Mouse (Mus musculus) cerebellum, postnatal 4 days (tissue): ENCODE measurements at regions not wholly inside any gene's neighbourhood (a gene's known extent, or its start where the extent isn't known, plus 50 kb on each side); places are given as distances from the start of the nearest gene placed in this dataset.
A peak's percentile ranks its signal among the peaks of the same experiment; 100 is the strongest.

ENCODE experiments used
- DNase-seq, 2 experiments: peaks; one replicate each; pipeline ENCODE4 v3.0.0; 2022; ENCODE audit warnings: low spot score in 2 of 2, mixed read lengths in 1 of 2

GRCm38 (mm10) chr10:24357636-24358035 is 134.3 kb downstream of the Moxd1 start:
- no peak for DNase-seq

- no peak for DNase-seq
Measured at GRCm38 (mm10) chr10:24361424-24361823, 138.1 kb downstream of the Moxd1 start.

GRCm38 (mm10) chr10:24365369-24365768 is 142.1 kb downstream of the Moxd1 start:
- DNase-seq: no peak

GRCm38 (mm10) chr10:24367010-24367409 is 143.7 kb downstream of the Moxd1 start:
- DNase-seq: no peak

- DNase-seq: no peak
Measured at GRCm38 (mm10) chr10:24373957-24374356, 150.6 kb downstream of the Moxd1 start.

GRCm38 (mm10) chr10:24379291-24379690 is 156.0 kb downstream of the Moxd1 start:
- DNase-seq: no peak

GRCm38 (mm10) chr10:24380478-24381273 is 157.4 kb downstream of the Moxd1 start:
- DNase-seq: no peak

GRCm38 (mm10) chr10:24381917-24382316 is 158.6 kb downstream of the Moxd1 start:
- peak in 1 of 2 experiments; percentile 32 for DNase-seq

GRCm38 (mm10) chr10:24384061-24384460 is 160.7 kb downstream of the Moxd1 start:
- DNase-seq: no peak

- no peak for DNase-seq
Measured at GRCm38 (mm10) chr10:24388229-24388628, 164.9 kb downstream of the Moxd1 start.

GRCm38 (mm10) chr10:24391039-24391438 is 167.7 kb downstream of the Moxd1 start:
- DNase-seq: no peak

- DNase-seq: no peak
Measured at GRCm38 (mm10) chr10:24392066-24392465, 168.7 kb downstream of the Moxd1 start.

- DNase-seq: no peak
Measured at GRCm38 (mm10) chr10:24395999-24396784, 172.9 kb downstream of the Moxd1 start.

GRCm38 (mm10) chr10:24397125-24397524 is 173.8 kb downstream of the Moxd1 start:
- no peak for DNase-seq

GRCm38 (mm10) chr10:24404851-24405250 is 181.5 kb downstream of the Moxd1 start:
- no peak for DNase-seq

- no peak for DNase-seq
Measured at GRCm38 (mm10) chr10:24406953-24407352, 183.6 kb downstream of the Moxd1 start.

- DNase-seq: no peak
Measured at GRCm38 (mm10) chr10:24407411-24408227, 184.3 kb downstream of the Moxd1 start.

- DNase-seq: no peak
Measured at GRCm38 (mm10) chr10:24409976-24410375, 185.3 kb upstream of the Ccn2 start.

- DNase-seq: no peak
Measured at GRCm38 (mm10) chr10:24410885-24411284, 184.4 kb upstream of the Ccn2 start.

GRCm38 (mm10) chr10:24422498-24423160 is 172.6 kb upstream of the Ccn2 start:
- no peak for DNase-seq

GRCm38 (mm10) chr10:24433737-24434367 is 161.4 kb upstream of the Ccn2 start:
- no peak for DNase-seq
